Mouse (Mus musculus) retina, postnatal 1 day (tissue): Measurements from ENCODE around the gene Itpk1.
A peak's percentile ranks its signal among the peaks of the same experiment; 100 is the strongest.

Experiments
- DNase-seq: peaks from one replicate; pipeline ENCODE4 v3.0.0-alpha.2; 2012

Gene Itpk1

GRCm38 (mm10) chr12:102550529-102550928 is 154.2 kb downstream of the Itpk1 start:
- DNase-seq, result peak; percentile 85

GRCm38 (mm10) chr12:102545122-102545521 is 159.6 kb downstream of the Itpk1 start:
- no peak for DNase-seq

GRCm38 (mm10) chr12:102541168-102541567 is 163.6 kb downstream of the Itpk1 start:
- peak; percentile 70 for DNase-seq

GRCm38 (mm10) chr12:102540278-102540677 is 164.5 kb downstream of the Itpk1 start:
- DNase-seq, result no peak

GRCm38 (mm10) chr12:102535796-102536195 is 168.9 kb downstream of the Itpk1 start:
- DNase-seq, result peak; percentile 47

GRCm38 (mm10) chr12:102527989-102528388 is 176.7 kb downstream of the Itpk1 start:
- no peak for DNase-seq

GRCm38 (mm10) chr12:102524760-102525159 is 180.0 kb downstream of the Itpk1 start:
- DNase-seq, result peak; percentile 72

GRCm38 (mm10) chr12:102524216-102524615 is 180.5 kb downstream of the Itpk1 start:
- DNase-seq, result no peak

- peak; percentile 43 for DNase-seq
Observed at GRCm38 (mm10) chr12:102521777-102522319, 182.9 kb downstream of the Itpk1 start.

GRCm38 (mm10) chr12:102519929-102520720 is 184.6 kb downstream of the Itpk1 start:
- DNase-seq, result peak; percentile 50
